Mouse (Mus musculus) heart, postnatal 36 days (tissue): ENCODE measurements around the gene Hexb. TPM values are rescaled to one million over a fixed set of nuclear protein-coding genes. Genes with fewer than 3 reads are reported as not detected.
A peak's percentile ranks its signal among the peaks of the same experiment; 100 is the strongest.

ENCODE experiments used
- DNase-seq, 2 experiments: peaks; one replicate each; pipeline ENCODE4 v3.0.0; 2021 to 2022
- intact Hi-C: fragments of 180-260 bp; cut with DNase I; formaldehyde crosslinking; loops from one replicate; pipeline ENCODE4 v1.15.1; 2025
- total RNA-seq, 2 experiments: library from RNA; stranded (reverse); gene quantifications; 2 replicates each; pipeline ENCODE4 v1.2.3; 2021

Hexb gene
- 10 to 100 TPM; 24.8 to 28.0 TPM for total RNA-seq

GRCm38 (mm10) chr13:97197932-97198562 is at the start of gene Hexb:
Hexb (minus strand) TSS chr13:97198357.
- intact Hi-C loops, result loop anchor here (10.0 kb wide), 1 partner anchor 1067 kb away; the partner anchor contains the start of genes Ankra2 and Utp15
- DNase-seq, result peak; percentile 93 to 95

GRCm38 (mm10) chr13:97247754-97248153 is 49.6 kb upstream of the Hexb start:
- intact Hi-C loops, result no loop called here

GRCm38 (mm10) chr13:97246217-97246616 is 48.1 kb upstream of the Hexb start:
- intact Hi-C loops, result no loop called here
- DNase-seq, result no peak

More at GRCm38 (mm10) chr13:97247754-97248153, 49.6 kb upstream of the Hexb start:
- no peak for DNase-seq

- DNase-seq, result no peak
- intact Hi-C loops, result no loop called here
Measured at GRCm38 (mm10) chr13:97245157-97245556, 47.0 kb upstream of the Hexb start.

GRCm38 (mm10) chr13:97244712-97245105 is 46.6 kb upstream of the Hexb start:
- DNase-seq, result no peak
- intact Hi-C loops, result loop anchor here (5.0 kb wide), 3 partner anchors 93 to 533 kb away; no protein-coding TSS in a partner anchor

- intact Hi-C loops, result loop anchor here (5.0 kb wide), 3 partner anchors 93 to 533 kb away; no protein-coding TSS in a partner anchor
- no peak for DNase-seq
Measured at GRCm38 (mm10) chr13:97243962-97244711, 46.0 kb upstream of the Hexb start.

GRCm38 (mm10) chr13:97242716-97243115 is 44.6 kb upstream of the Hexb start:
- no peak for DNase-seq

GRCm38 (mm10) chr13:97241787-97242280 is 43.7 kb upstream of the Hexb start:
- peak in 1 of 2 experiments; percentile 46 for DNase-seq

More at GRCm38 (mm10) chr13:97242716-97243115, 44.6 kb upstream of the Hexb start:
- intact Hi-C loops, result loop anchor here (5.0 kb wide), 3 partner anchors 95 to 535 kb away; no protein-coding TSS in a partner anchor

GRCm38 (mm10) chr13:97240965-97241786 is 43.0 kb upstream of the Hexb start, which contains the start of gene Enc1:
Enc1 (plus strand) TSS chr13:97241105.
- intact Hi-C loops, result loop anchor here (1.0 to 5.0 kb wide), 5 partner anchors 54 to 536 kb away; no protein-coding TSS in a partner anchor
- DNase-seq, result peak; percentile 91 to 94

More at GRCm38 (mm10) chr13:97241787-97242280, 43.7 kb upstream of the Hexb start:
- intact Hi-C loops, result loop anchor here (1.0 to 5.0 kb wide), 5 partner anchors 53 to 535 kb away; no protein-coding TSS in a partner anchor

GRCm38 (mm10) chr13:97240279-97240964 is 42.3 kb upstream of the Hexb start:
- intact Hi-C loops, result loop anchor here (2.0 to 5.0 kb wide), 4 partner anchors 97 to 537 kb away; no protein-coding TSS in a partner anchor
- peak; percentile 75 to 83 for DNase-seq

GRCm38 (mm10) chr13:97239343-97240180 is 41.4 kb upstream of the Hexb start:
- intact Hi-C loops, result loop anchor here (2.0 to 10.0 kb wide), 8 partner anchors 98 to 1005 kb away; no protein-coding TSS in a partner anchor
- peak; percentile 49 to 64 for DNase-seq

- no peak for DNase-seq
- intact Hi-C loops, result loop anchor here (2.0 to 10.0 kb wide), 4 partner anchors 368 to 1006 kb away; no protein-coding TSS in a partner anchor
Measured at GRCm38 (mm10) chr13:97238181-97238981, 40.2 kb upstream of the Hexb start.

- DNase-seq, result no peak
- intact Hi-C loops, result loop anchor here (2.0 to 10.0 kb wide), 4 partner anchors 369 to 1007 kb away; no protein-coding TSS in a partner anchor
Measured at GRCm38 (mm10) chr13:97237700-97238099, 39.5 kb upstream of the Hexb start.

- intact Hi-C loops, result loop anchor here (1.0 to 10.0 kb wide), 5 partner anchors 519 to 1009 kb away; no protein-coding TSS in a partner anchor
- no peak for DNase-seq
Measured at GRCm38 (mm10) chr13:97235911-97236310, 37.8 kb upstream of the Hexb start.

- intact Hi-C loops, result loop anchor here (1.0 to 10.0 kb wide), 5 partner anchors 520 to 1010 kb away; no protein-coding TSS in a partner anchor
- peak; percentile 82 to 88 for DNase-seq
Measured at GRCm38 (mm10) chr13:97234785-97235417, 36.7 kb upstream of the Hexb start.

- no peak for DNase-seq
- intact Hi-C loops, result loop anchor here (10.0 kb wide), 2 partner anchors 522 to 1012 kb away; no protein-coding TSS in a partner anchor
Measured at GRCm38 (mm10) chr13:97233092-97233491, 34.9 kb upstream of the Hexb start.

GRCm38 (mm10) chr13:97230101-97230500 is 31.9 kb upstream of the Hexb start:
- intact Hi-C loops, result loop anchor here (10.0 kb wide), 2 partner anchors 525 to 1015 kb away; no protein-coding TSS in a partner anchor
- DNase-seq, result no peak
